Mouse (Mus musculus) E14TG2a.4 (cell line): ENCODE data around the gene C2cd4d.

Experiments used
- H3K27me3 ChIP-seq: 2 replicates; pipeline ENCODE4 v1.6.1; 2014; ENCODE audit warnings: low read length, control low read depth; ENCODE audit not compliant: insufficient read depth
- H3K36me3 ChIP-seq: 2 replicates; pipeline ENCODE4 v1.6.1; 2014; ENCODE audit warnings: low read length, control low read depth; ENCODE audit not compliant: insufficient read depth
- H3K4me1 ChIP-seq: replicated peaks from 2 replicates; pipeline ENCODE4 v1.6.1; 2014; ENCODE audit warnings: low read depth, low read length, control low read depth
- H3K4me3 ChIP-seq: replicated peaks from 2 replicates; pipeline ENCODE4 v1.5.1; 2014; ENCODE audit warnings: mild to moderate bottlenecking, low read length
- H3K9me3 ChIP-seq: 2 replicates; pipeline ENCODE4 v1.6.1; 2014; ENCODE audit warnings: low read length, control low read depth
- CTCF ChIP-seq: conservative IDR thresholded peaks from 2 replicates; pipeline ENCODE4 v1.5.1; 2014; ENCODE audit warnings: low read length
- NANOG ChIP-seq: IDR thresholded peaks from 2 replicates; pipeline ENCODE4 v1.6.1; 2014; ENCODE audit warnings: borderline replicate concordance, low read length, mixed read lengths
- POU5F1 ChIP-seq: IDR thresholded peaks from 2 replicates; pipeline ENCODE4 v1.6.1; 2014; ENCODE audit warnings: low read length, borderline replicate concordance

Gene C2cd4d

DNA sequence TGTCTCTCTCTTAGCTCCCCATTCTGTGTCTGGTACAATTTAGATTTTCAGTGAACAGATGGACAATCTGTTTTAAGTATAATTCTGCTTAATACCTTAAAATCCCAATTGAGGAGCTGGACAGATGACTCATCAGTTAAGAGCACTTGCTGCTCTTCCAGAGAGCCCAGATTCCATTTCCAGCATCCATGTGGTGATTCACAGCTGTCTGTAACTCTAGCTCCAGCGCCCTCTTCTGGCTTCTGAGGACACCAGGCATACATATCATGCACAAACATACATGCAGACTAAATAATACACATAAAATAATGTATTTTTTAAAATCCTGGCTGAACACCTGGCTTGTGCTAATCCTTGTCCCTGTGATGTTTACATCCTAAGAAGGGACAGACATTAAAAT is 1.4 kb upstream of the C2cd4d start:
- H3K4me1 ChIP-seq = peaks cover 7% of the 10 kb centered on the region; the same call in 1 of the 2 replicates
- no peak for TF ChIP-seq POU5F1
- TF ChIP-seq CTCF = peak; percentile 40

DNA sequence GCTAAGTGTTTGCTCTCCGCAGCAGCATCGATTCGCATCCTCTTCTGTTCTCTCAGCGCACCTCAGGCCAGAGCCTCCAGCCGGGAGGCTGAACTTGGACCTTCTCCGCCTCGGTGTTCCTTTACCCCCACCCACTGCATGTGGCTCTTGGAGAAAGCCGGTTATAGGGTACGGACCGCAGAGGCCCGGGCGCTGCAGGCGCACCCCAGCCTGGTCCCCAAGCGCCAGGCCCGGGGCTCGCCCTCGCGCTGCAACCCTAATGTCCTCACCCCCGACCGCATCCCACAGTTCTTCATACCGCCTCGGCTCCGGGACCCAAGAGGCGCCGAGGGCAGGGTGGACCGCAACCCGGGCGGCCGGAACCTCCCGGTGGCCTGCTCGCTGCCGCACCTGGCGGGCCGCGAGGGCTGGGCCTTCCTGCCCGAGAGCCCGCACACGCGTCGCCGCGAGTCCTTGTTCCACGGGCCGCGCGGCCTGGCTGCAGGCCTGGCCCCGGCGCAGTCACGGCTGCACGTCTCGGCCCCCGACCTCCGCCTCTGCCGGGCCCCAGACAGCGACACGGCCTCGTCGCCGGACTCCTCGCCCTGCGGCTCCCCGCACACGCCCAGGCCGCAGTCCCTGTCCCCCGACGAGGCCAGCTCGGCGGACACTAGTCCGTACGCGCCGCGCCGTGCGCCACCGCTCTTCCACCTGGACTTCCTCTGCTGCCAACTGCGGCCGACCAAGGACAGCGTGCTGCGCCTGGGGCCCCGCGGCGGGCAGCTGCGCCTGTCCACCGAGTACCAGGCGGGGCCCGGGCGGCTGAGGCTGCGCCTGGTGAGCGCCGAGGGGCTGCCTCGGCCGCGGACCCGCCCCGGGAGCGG is 1.3 kb downstream of the C2cd4d start:
- H3K36me3 ChIP-seq = no peaks in the 10 kb centered on the region
- H3K4me1 ChIP-seq = peaks cover 9% of the 10 kb centered on the region; the same call in 1 of the 2 replicates
- TF ChIP-seq CTCF (no peak), NANOG (no peak), POU5F1 (no peak)
- peak overlapping the region; percentile 79 for H3K4me3 ChIP-seq
- H3K9me3 ChIP-seq = peaks cover 10% of the 10 kb centered on the region; the same call in 1 of the 2 replicates
- H3K27me3 ChIP-seq = peaks cover 61% of the 10 kb centered on the region

More for the DNA sequence above, 1.4 kb upstream of the C2cd4d start:
- Histone ChIP-seq H3K9me3 (peaks cover 26% of the 10 kb centered on the region), H3K4me3 (no peak overlapping the region), H3K36me3 (no peaks in the 10 kb centered on the region), H3K27me3 (peaks cover 46% of the 10 kb centered on the region)

DNA sequence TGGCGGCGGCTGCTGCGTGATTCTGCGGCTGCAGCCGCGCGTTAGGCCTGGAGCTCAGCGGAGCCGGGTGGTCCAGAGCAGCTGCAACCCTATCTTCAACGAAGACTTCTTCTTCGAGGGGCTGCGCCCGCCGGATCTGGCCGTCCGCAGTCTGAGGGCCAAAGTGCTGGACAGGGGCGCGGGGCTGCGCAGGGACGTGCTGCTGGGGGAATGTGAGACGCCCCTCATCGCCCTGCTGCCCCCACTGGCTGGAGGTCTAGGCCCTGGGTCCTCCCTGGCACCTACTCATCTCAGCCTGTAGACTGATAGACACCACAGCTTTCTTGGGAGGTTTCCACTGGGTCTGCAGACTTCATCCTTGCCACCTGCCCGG is 1.9 kb downstream of the C2cd4d start:
- TF ChIP-seq POU5F1 = no peak
- TF ChIP-seq CTCF = no peak
- TF ChIP-seq NANOG = no peak
- no peaks in the 10 kb centered on the region for H3K36me3 ChIP-seq
- H3K9me3 ChIP-seq = peaks cover 10% of the 10 kb centered on the region; the same call in 1 of the 2 replicates
- peaks cover 64% of the 10 kb centered on the region for H3K27me3 ChIP-seq
- peak overlapping the region; percentile 79 for H3K4me3 ChIP-seq
- H3K4me1 ChIP-seq = peaks cover 11% of the 10 kb centered on the region; the same call in 1 of the 2 replicates

DNA sequence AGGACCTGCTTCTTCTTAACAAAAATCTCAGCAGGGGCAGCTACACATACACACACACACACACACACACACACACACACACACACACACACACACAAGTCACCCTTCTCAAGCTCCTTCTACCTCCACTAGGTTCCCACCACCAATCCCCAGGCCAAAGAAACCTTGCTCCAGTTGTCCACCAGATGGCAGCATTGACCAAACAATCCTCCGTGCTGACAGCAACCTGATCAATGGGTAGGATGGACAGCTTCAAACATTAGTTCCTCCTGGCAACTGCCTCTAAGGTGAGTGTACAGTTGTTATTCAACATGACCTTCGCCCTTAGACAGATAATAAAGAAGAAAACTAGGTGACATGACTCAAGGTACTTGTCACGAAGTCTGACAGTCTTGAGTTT is 4.5 kb downstream of the C2cd4d start:
- Histone ChIP-seq H3K4me3 (no peak overlapping the region), H3K36me3 (no peaks in the 10 kb centered on the region), H3K27me3 (peaks cover 63% of the 10 kb centered on the region), H3K4me1 (peaks cover 28% of the 10 kb centered on the region), H3K9me3 (peaks cover 10% of the 10 kb centered on the region; the same call in 1 of the 2 replicates)
- TF ChIP-seq NANOG = no peak
- peak; percentile 61 for TF ChIP-seq CTCF

DNA sequence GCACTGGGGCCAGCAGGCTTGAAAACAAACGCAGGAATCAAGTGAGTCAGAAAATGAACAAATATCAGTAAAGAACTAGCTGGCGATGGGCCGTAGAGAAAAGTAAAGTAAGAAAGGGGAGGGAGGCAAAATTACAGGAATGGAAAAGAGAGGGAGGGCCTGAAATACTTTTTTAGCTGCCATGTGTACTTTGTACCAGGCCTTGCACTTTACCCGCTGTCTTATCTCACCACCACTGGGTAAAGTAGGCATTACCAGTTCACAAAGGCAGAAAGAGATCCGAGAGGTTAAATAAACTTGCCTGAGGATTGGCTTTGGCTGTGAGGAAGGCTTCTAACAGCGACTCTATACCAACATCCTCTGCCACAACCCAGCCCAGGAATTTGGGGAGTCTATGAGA is 5.3 kb downstream of the C2cd4d start:
- H3K4me3 ChIP-seq = no peak overlapping the region
- peaks cover 62% of the 10 kb centered on the region for H3K27me3 ChIP-seq
- peaks cover 4% of the 10 kb centered on the region; the same call in 1 of the 2 replicates for H3K9me3 ChIP-seq
- no peak for TF ChIP-seq NANOG
- TF ChIP-seq POU5F1 = no peak
- no peak for TF ChIP-seq CTCF
- H3K4me1 ChIP-seq = peaks cover 29% of the 10 kb centered on the region
- no peaks in the 10 kb centered on the region for H3K36me3 ChIP-seq

DNA sequence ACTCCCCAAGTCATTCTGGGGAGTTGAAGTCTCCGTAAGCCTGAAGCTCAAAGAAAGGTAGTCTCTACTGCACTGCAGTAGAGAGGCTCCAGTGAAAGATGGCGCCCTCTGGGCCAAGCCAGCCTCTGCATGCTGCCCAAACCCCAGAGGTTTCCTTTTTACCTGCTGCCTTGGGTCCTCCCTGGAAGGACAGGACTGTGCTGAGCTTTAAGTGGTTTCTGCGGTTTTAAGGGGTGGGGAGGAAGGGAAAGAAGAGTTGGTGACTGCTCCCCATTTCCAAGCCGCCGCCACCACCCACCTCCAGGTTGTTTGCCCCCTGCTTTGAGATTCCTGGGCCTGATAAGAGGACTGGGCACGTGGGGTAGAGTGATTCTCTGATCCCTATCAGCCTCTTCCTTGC is 6.4 kb downstream of the C2cd4d start:
- H3K36me3 ChIP-seq = no peaks in the 10 kb centered on the region
- peaks cover 61% of the 10 kb centered on the region for H3K27me3 ChIP-seq
- no peak for TF ChIP-seq NANOG
- no peak for TF ChIP-seq CTCF
- no peak for TF ChIP-seq POU5F1
- peaks cover 39% of the 10 kb centered on the region for H3K4me1 ChIP-seq
- peaks cover 3% of the 10 kb centered on the region; the same call in 1 of the 2 replicates for H3K9me3 ChIP-seq
- H3K4me3 ChIP-seq = no peak overlapping the region

DNA sequence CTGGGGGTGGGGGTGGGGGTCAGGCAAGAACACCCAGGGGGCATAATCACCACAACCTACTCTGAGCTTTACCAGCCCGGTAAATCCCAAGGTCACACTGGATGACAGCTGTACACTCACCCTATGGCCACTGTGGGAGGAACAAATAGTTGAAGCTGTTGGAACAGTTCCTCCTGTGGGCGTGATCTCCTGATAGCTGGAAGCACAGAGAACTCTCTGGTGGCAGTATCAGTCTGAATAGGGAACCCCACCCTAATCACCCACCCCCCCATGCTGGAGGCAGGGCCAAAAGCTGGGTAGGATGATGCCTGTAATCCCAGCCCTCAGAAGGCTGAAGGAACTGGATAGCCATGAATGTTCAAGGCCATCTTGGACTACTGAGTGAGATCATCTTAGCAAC is 7.5 kb downstream of the C2cd4d start:
- H3K4me1 ChIP-seq = peaks cover 50% of the 10 kb centered on the region
- peaks cover 61% of the 10 kb centered on the region for H3K27me3 ChIP-seq
- H3K4me3 ChIP-seq = no peak overlapping the region
- no peaks in the 10 kb centered on the region for H3K36me3 ChIP-seq
- H3K9me3 ChIP-seq = peaks cover 3% of the 10 kb centered on the region; the same call in 1 of the 2 replicates
- no peak for TF ChIP-seq CTCF
- no peak for TF ChIP-seq NANOG
- TF ChIP-seq POU5F1 = no peak

DNA sequence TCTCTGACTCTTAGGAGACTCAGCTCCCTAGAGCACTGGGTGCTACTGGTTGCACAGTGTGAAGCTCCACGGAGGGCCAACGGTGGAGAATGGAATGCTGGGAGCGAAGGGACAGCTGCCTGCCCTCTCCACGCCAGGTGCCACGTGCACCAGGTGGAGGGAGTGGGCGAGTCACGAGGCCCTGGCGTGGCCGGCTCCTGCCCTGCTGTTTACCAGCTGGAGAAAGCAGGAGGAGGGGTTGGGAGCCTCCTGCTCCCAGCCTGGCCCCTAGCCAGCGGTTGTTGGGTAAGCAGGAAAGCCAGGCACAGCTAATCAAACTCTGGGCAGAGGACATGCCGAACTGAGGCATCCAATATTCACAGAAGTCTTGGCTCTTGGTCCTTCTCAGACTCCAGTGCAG is 9.4 kb downstream of the C2cd4d start:
- Histone ChIP-seq H3K4me1 (peaks cover 51% of the 10 kb centered on the region), H3K27me3 (peaks cover 62% of the 10 kb centered on the region), H3K36me3 (no peaks in the 10 kb centered on the region), H3K4me3 (peak overlapping the region; percentile 17; the same call in 1 of the 2 replicates), H3K9me3 (no peaks in the 10 kb centered on the region)
- TF ChIP-seq CTCF = no peak
- TF ChIP-seq POU5F1 = no peak
- no peak for TF ChIP-seq NANOG

DNA sequence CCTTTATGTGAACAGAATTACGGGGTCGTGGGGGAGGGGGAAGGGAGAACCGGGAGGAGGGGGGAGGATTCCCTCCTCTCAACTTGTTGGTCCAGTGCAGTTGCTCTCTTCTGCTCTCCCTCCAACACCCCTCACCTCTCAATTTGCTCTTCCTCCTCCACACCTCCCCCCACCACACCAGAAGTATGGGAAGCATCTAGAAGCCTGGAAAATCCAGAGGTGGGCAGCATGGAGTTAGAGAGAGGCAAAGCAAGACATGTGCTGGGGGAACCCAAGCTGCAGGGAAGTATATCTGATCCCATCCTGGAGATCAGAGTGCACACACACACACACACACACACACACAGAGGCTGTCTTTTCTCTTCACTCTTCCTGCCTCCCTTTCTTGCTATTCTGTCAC is 9.8 kb downstream of the C2cd4d start:
- peaks cover 55% of the 10 kb centered on the region for H3K4me1 ChIP-seq
- H3K4me3 ChIP-seq = 0 out of 2 replicates have a peak overlapping the region, but pooled peaks have one; percentile 17
- H3K36me3 ChIP-seq = no peaks in the 10 kb centered on the region
- TF ChIP-seq NANOG (no peak), CTCF (no peak), POU5F1 (no peak)
- H3K27me3 ChIP-seq = peaks cover 66% of the 10 kb centered on the region
- H3K9me3 ChIP-seq = no peaks in the 10 kb centered on the region

DNA sequence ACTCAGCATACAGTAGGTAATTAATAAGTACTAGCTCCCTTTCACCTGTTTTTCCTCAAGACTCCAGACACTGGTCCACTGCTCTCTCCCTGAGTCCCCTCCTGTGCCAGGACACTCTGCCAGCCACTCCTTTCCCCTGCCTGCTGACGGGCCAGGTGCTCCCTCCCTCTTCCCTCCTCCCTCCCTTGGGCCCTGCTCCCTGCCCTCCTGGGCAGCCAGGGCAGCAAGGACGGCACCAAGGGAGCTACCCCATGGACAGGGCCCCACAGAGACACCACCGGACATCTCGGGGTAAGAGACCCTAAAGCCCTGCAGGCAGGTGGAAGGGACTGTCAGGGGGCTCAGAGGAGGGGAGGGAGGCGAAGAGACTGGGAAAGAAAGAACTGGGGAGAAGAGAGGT is 10.4 kb downstream of the C2cd4d start, which contains the start of gene Rorc:
Rorc (plus strand) TSS at position 154 of the 400 bp plus-strand sequence.
- Histone ChIP-seq H3K27me3 (peaks cover 70% of the 10 kb centered on the region), H3K36me3 (no peaks in the 10 kb centered on the region), H3K4me1 (peaks cover 61% of the 10 kb centered on the region), H3K9me3 (no peaks in the 10 kb centered on the region), H3K4me3 (peak within 1 kb of the TSS; percentile 61)
- TF ChIP-seq NANOG = no peak
- TF ChIP-seq POU5F1 = no peak
- TF ChIP-seq CTCF = no peak
